In the genomic region with DNA sequence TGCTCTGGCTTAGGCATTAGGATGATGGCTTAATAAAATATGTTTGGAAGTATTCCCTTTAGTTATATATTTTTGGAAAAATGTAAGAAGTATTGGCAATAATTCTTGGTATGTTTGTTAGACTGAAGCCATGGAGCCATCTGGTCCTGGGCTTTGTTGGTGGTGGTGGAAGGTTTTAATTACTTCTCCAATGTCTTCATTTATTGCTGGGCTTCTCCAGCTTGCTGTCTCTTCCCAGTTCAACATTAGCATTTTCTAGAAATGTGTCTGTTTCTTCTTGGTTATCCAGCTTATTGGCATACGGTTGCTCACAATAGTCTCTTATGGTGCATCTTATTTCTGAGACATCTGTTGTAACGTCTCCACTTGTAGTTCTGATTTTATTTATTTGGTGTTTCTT, we compare ENCODE assay signal across 25 mouse cellular contexts. TPM values are rescaled to one million over a fixed set of nuclear protein-coding genes. Genes with fewer than 3 reads are reported as not detected.
"Had no signal": no experiment of that assay in that cellular context is flagged by ENCODE, and none has a peak within 500 bp of the region (broad histone marks: within the 10 kb centered on the region; RNA-seq: fewer than 3 reads in every experiment).

No protein-coding gene starts in this region.

- H3K9me3 ChIP-seq: limb, embryonic 10.5 days; limb, embryonic 13.5 days; liver, embryonic 12.5 days; liver, embryonic 15.5 days; lung, embryonic 15.5 days; megakaryocyte, embryonic 14.5 days; midbrain, embryonic 10.5 days; midbrain, embryonic 13.5 days; neural tube, embryonic 13.5 days had no signal

- H3K27me3 ChIP-seq: limb, embryonic 13.5 days; liver, embryonic 12.5 days; liver, embryonic 15.5 days; lung, embryonic 15.5 days; megakaryocyte, embryonic 14.5 days; midbrain, embryonic 13.5 days; neural tube, embryonic 13.5 days had no signal

- H3K4me3 ChIP-seq: limb, embryonic 10.5 days; limb, embryonic 13.5 days; liver, embryonic 12.5 days; liver, embryonic 15.5 days; lung, embryonic 15.5 days; megakaryocyte, embryonic 14.5 days; midbrain, embryonic 10.5 days; midbrain, embryonic 13.5 days; myocyte; neural tube, embryonic 13.5 days had no signal

- H3K4me2 ChIP-seq: limb, embryonic 13.5 days; liver, embryonic 12.5 days; liver, embryonic 15.5 days; lung, embryonic 15.5 days; midbrain, embryonic 13.5 days; neural tube, embryonic 13.5 days had no signal

- H3K4me1 ChIP-seq: limb, embryonic 13.5 days; liver, embryonic 12.5 days; liver, embryonic 15.5 days; lung, embryonic 15.5 days; megakaryocyte, embryonic 14.5 days; midbrain, embryonic 10.5 days; neural tube, embryonic 13.5 days had no signal

- H3K36me3 ChIP-seq: limb, embryonic 10.5 days; limb, embryonic 13.5 days; liver, embryonic 12.5 days; liver, embryonic 15.5 days; lung, embryonic 15.5 days; midbrain, embryonic 10.5 days; midbrain, embryonic 13.5 days; neural tube, embryonic 13.5 days had no signal

- H3K27ac ChIP-seq: kidney, postnatal 0 days; limb, embryonic 10.5 days; limb, embryonic 13.5 days; liver, embryonic 12.5 days; liver, embryonic 15.5 days; lung, embryonic 15.5 days; midbrain, embryonic 10.5 days; midbrain, embryonic 13.5 days; neural tube, embryonic 13.5 days had no signal

- ATAC-seq: liver, embryonic 12.5 days; midbrain, embryonic 13.5 days; midbrain, embryonic 16.5 days had no signal

- DNase-seq: kidney, adult 18-20 months; kidney, adult 9 months; kidney, postnatal 25 days; liver; lung, adult 18-20 months; lung, postnatal 10 days; lung, postnatal 36 days; retina, postnatal 1 day; thymus, adult 2 months; thymus, postnatal 14 days; thymus, postnatal 4 days had no signal

- H3K9ac ChIP-seq: limb, embryonic 13.5 days; liver, embryonic 12.5 days; liver, embryonic 15.5 days; lung, embryonic 15.5 days; midbrain, embryonic 13.5 days; neural tube, embryonic 13.5 days had no signal

RNA-seq across cellular contexts. Expression of a gene that starts 29.2 kb away (rescaled TPM):
- total RNA-seq: monocyte, adult 5-6 weeks; neutrophil, adult 5-6 weeks had no signal
